Mouse (Mus musculus) bone marrow macrophage, adult 2 months (primary cell): ENCODE data around the gene Retreg3. TPM values are rescaled to one million over a fixed set of nuclear protein-coding genes. Genes with fewer than 3 reads are reported as not detected.

ENCODE experiments used
- H3K27ac ChIP-seq: 2 replicates; pipeline ENCODE4 v1.5.1; 2012; ENCODE audit warnings: low read depth, low read length; ENCODE audit not compliant: insufficient read depth
- H3K4me1 ChIP-seq: 2 replicates; pipeline ENCODE4 v1.6.1; 2012; ENCODE audit warnings: low read length; ENCODE audit not compliant: control insufficient read depth, insufficient read depth
- H3K4me3 ChIP-seq: 2 replicates; pipeline ENCODE4 v1.5.1; 2012; ENCODE audit warnings: mild to moderate bottlenecking, low read length, moderate library complexity; ENCODE audit not compliant: insufficient read depth
- CTCF ChIP-seq: IDR thresholded peaks from 2 replicates; pipeline ENCODE4 v1.5.1; 2012; ENCODE audit warnings: low read depth, mild to moderate bottlenecking, low read length, moderate library complexity
- POLR2A ChIP-seq: IDR thresholded peaks from 2 replicates; pipeline ENCODE4 v1.6.1; 2012; ENCODE audit warnings: mild to moderate bottlenecking, low read depth, low read length, borderline replicate concordance
- polyA plus RNA-seq: library from polyadenylated mRNA; stranded (reverse); fragments of >200 nt; gene quantifications from 2 replicates; pipeline ENCODE4 v1.2.4, GENCODE M21; 2012; ENCODE audit not compliant: missing spikeins, insufficient read depth, insufficient read length

Retreg3 gene
- polyA plus RNA-seq, 1 experiment: 62.4 TPM

GRCm38 (mm10) chr11:101149178-101150105, 29.7 kb upstream of the Retreg3 start:
- Histone ChIP-seq H3K4me3 (no peak overlapping the region), H3K27ac (no peak overlapping the region), H3K4me1 (peaks cover 9% of the 10 kb centered on the region)
- TF ChIP-seq POLR2A (no peak), CTCF (no peak)

GRCm38 (mm10) chr11:101148751-101149150, 29.1 kb upstream of the Retreg3 start:
- Histone ChIP-seq H3K4me3 (no peak overlapping the region), H3K27ac (no peak overlapping the region), H3K4me1 (peaks cover 11% of the 10 kb centered on the region)
- TF ChIP-seq CTCF (no peak), POLR2A (no peak)

DNA sequence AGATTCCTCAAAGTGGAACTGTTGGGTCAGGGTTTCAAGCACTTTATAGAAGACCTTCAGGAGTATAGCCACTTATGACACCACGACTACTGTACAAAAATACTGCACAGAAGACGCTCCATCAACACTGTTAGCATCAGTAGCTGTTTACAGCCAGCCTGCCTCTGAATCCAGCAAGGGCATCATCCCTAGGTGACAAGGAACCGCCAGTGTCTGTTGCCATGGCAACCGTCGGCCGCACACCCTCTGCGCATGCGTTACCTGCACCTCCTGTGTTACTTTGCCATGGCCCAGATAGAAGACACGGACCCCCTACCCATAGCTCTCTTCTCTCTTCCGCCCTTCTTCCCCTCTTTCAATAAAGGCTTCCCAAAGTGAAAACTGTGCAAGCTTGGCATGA, 26.7 kb upstream of the Retreg3 start:
- Histone ChIP-seq H3K4me1 (peaks cover 11% of the 10 kb centered on the region), H3K4me3 (no peak overlapping the region), H3K27ac (no peak overlapping the region)
- TF ChIP-seq CTCF (no peak), POLR2A (no peak)

GRCm38 (mm10) chr11:101143338-101144225, 23.9 kb upstream of the Retreg3 start:
- Histone ChIP-seq H3K4me3 (peak overlapping the region; percentile 51), H3K27ac (peak overlapping the region; percentile 11), H3K4me1 (peaks cover 6% of the 10 kb centered on the region; the same call in 1 of the 2 replicates)
- TF ChIP-seq CTCF: no peak
- no peak for TF ChIP-seq POLR2A

DNA sequence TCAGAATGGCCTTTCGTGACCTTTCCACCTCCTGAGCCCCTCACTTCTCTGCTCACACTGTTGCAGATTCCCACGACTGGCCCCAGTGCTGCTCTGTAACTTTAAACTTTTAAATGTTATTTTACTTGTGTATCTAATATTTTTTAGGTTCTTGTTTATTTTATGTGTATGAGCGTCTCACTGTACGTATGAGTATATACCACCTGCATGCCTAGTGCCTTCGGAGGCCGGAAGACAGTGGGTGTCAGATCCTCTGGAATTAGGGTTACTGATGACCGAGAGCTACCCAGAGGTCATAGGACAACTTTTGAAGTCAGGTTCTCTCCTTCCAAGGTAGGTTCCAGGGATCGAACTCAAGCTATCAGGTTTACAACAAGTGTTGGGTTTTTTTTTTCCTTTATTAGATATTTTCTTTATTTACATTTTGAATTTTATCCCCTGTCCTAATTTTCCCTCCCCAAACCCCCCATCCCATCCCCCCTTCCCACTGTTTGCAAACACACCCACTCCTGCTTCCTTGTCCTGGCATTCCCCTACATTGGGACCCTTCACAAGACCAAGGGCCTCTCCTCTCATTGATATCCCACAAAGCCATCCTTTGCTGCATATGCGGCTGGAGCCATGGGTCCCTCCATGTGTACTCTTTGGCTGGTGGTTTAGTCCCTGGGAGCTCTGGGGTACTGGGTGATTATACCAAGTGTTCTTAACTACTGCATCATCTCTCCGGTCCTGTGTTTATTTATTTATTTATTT, 22.7 kb upstream of the Retreg3 start:
- H3K4me3 ChIP-seq: no peak overlapping the region
- no peak for TF ChIP-seq POLR2A
- no peak for TF ChIP-seq CTCF
- H3K4me1 ChIP-seq: peaks cover 6% of the 10 kb centered on the region; the same call in 1 of the 2 replicates
- no peak overlapping the region for H3K27ac ChIP-seq

GRCm38 (mm10) chr11:101141088-101141487, 21.4 kb upstream of the Retreg3 start:
- H3K27ac ChIP-seq: no peak overlapping the region
- H3K4me1 ChIP-seq: peaks cover 6% of the 10 kb centered on the region; the same call in 1 of the 2 replicates
- H3K4me3 ChIP-seq: no peak overlapping the region
- TF ChIP-seq POLR2A (no peak), CTCF (no peak)

DNA sequence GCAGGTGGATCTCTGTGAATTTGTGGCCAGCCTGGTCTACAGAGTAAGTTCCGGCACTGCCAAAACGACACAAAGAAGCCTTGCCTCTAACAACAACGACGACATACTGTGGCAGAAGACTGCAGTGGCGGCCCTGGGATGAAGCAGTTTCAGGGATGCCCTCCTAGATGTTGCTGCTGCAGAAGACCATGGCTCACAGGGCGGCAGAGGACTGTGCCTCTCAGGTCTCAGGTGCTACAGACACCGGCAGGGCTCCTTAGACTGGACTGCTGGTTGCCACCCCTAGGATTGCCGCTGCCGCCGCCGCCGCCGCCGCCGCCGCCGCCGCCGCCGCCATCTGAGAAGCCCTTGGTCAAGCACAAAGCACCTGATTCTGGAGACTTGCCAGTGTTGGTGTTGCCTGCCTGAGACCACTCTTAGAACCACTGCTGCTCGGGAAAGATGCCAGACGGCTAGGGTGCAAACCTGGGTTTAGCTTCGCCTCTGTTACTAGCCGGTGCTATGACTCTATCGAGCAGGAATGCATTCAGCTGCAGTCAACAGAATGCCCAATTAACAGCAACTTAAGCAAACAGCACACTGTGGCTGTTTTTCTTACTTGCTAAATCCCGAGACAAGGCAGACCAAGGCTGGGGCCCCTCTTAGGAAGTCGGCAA, 20.6 kb upstream of the Retreg3 start:
- no peak overlapping the region for H3K27ac ChIP-seq
- no peak overlapping the region for H3K4me3 ChIP-seq
- peaks cover 6% of the 10 kb centered on the region; the same call in 1 of the 2 replicates for H3K4me1 ChIP-seq
- TF ChIP-seq POLR2A: no peak
- TF ChIP-seq CTCF: no peak

- TF ChIP-seq CTCF (no peak), POLR2A (no peak)
- H3K27ac ChIP-seq: no peak overlapping the region
- no peak overlapping the region for H3K4me3 ChIP-seq
- H3K4me1 ChIP-seq: peaks cover 3% of the 10 kb centered on the region
Measured at GRCm38 (mm10) chr11:101138536-101139181, 19.0 kb upstream of the Retreg3 start.
